In the genomic region with DNA sequence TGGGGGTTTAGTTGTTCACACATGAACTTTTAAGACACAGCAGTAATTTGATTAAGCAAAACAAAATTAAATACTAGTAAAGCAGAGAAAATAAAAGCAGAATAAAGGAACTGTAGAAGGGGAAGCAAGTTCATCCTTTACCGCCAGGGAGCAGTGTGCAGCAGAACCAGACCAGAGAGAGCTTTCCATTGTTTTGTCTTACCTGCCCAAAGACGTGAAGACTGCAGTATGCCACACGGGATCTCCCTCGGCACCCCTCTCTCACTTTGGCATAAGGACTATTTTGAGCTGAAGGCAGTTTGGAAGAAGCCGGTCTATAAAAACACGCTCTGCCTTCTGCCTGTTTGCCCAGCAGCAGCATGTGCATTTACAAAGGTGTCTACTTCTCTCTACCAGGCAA, we compare ENCODE assay signal across 9 mouse cellular contexts. TPM values are rescaled to one million over a fixed set of nuclear protein-coding genes. Genes with fewer than 3 reads are reported as not detected.
A peak's percentile ranks its signal among the peaks of the same experiment; 100 is the strongest.
DNase-seq lines count a peak whose midpoint lies in the region; ATAC-seq and TF ChIP-seq lines count a peak whose summit lies in the region.
"Not testable (repeated sequence)": the region's sequence is repeated elsewhere in the genome, so short reads cannot be mapped to it uniquely, and the experiment has no call there.
"Had no signal": no experiment of that assay in that cellular context is flagged by ENCODE, and none has a peak within 500 bp of the region (broad histone marks: within the 10 kb centered on the region; RNA-seq: fewer than 3 reads in every experiment).

No protein-coding gene starts in this region.

- not testable (repeated sequence) for ATAC-seq in embryonic facial prominence, embryonic 11.5 days (replicated peaks; ENCODE audit: insufficient number of reproducible peaks, low FRiP score, low TSS enrichment, low read depth)

- H3K9ac ChIP-seq in ES-Bruce4 (ENCODE audit: low read depth, poor library complexity, severe bottlenecking); embryonic facial prominence, embryonic 11.5 days (replicated peaks; ENCODE audit: low read length): not testable (repeated sequence)

- peak; percentile 64 for DNase-seq in brain, embryonic 14.5 days (ENCODE audit: low read depth)
- peak; percentile 26 for DNase-seq in embryonic facial prominence, embryonic 11.5 days (ENCODE audit: low spot score)
- DNase-seq in induced T-regulatory cell, adult 2 months (ENCODE audit: low read depth), result peak; percentile 65
- peak in 1 of 2 experiments; percentile 16 for DNase-seq in layer of hippocampus, adult 2 months (ENCODE audit: low spot score in 2 of 2)
- DNase-seq in lung, postnatal 10 days, result peak; percentile 33
- peak; percentile 46 for DNase-seq in retina, postnatal 1 day

- H3K36me3 ChIP-seq in ES-Bruce4 (ENCODE audit: control insufficient read depth, insufficient read depth, low read length, poor library complexity, severe bottlenecking); embryonic facial prominence, embryonic 11.5 days (replicated peaks; ENCODE audit: control insufficient read depth, insufficient read depth, low read depth, low read length): not testable (repeated sequence)

- H3K9me3 ChIP-seq in ES-Bruce4 (replicated peaks; ENCODE audit: control insufficient read depth, insufficient read depth, low read length, poor library complexity, severe bottlenecking); embryonic facial prominence, embryonic 11.5 days (replicated peaks; ENCODE audit: control insufficient read depth, low read length): not testable (repeated sequence)

- not testable (repeated sequence) for H3K27ac ChIP-seq in ES-Bruce4 (ENCODE audit: insufficient read depth, low read length); embryonic facial prominence, embryonic 11.5 days (replicated peaks; ENCODE audit: low read depth, low read length); layer of hippocampus, adult 2 months

- H3K4me1 ChIP-seq in ES-Bruce4 (ENCODE audit: control insufficient read depth, insufficient read depth, low read length); embryonic facial prominence, embryonic 11.5 days (ENCODE audit: control insufficient read depth, insufficient read depth, low read length): not testable (repeated sequence)

- not testable (repeated sequence) for H3K27me3 ChIP-seq in ES-Bruce4 (ENCODE audit: control insufficient read depth, insufficient read depth, low read length, poor library complexity, severe bottlenecking); embryonic facial prominence, embryonic 11.5 days (ENCODE audit: control insufficient read depth, insufficient read depth, low read length)

- 22% methylated on average over 6 of the region's 6 CpGs for WGBS in embryonic facial prominence, embryonic 11.5 days

- TF ChIP-seq EP300 in ES-Bruce4 (IDR thresholded peaks at IDR 0.05; ENCODE audit: insufficient read depth, low read depth, low read length), result not testable (repeated sequence)

- not testable (repeated sequence) for TF ChIP-seq POLR2A in ES-Bruce4 (IDR thresholded peaks at IDR 0.05; ENCODE audit: insufficient read depth, low read length); brain, embryonic 14.5 days (IDR thresholded peaks at IDR 0.05; ENCODE audit: borderline replicate concordance, extremely low read depth, insufficient read depth, insufficient read length, poor library complexity, severe bottlenecking)

- H3K4me2 ChIP-seq in embryonic facial prominence, embryonic 11.5 days (ENCODE audit: low read depth, low read length), result not testable (repeated sequence)

- not testable (repeated sequence) for H3K4me3 ChIP-seq in ES-Bruce4 (ENCODE audit: low read depth, low read length); embryonic facial prominence, embryonic 11.5 days (ENCODE audit: low read depth, low read length); layer of hippocampus, adult 2 months

- TF ChIP-seq CTCF in ES-Bruce4 (IDR thresholded peaks at IDR 0.05; ENCODE audit: low read depth, low read length), result peak; percentile 18
- peak; percentile 48; the same call in 1 of the 2 replicates for TF ChIP-seq CTCF in brain, embryonic 14.5 days (IDR thresholded peaks at IDR 0.05; ENCODE audit: borderline replicate concordance, extremely low read depth, insufficient read depth, insufficient read length)
- peak; percentile 66 for TF ChIP-seq CTCF in layer of hippocampus, adult 2 months (conservative IDR thresholded peaks at IDR 0.05)

RNA-seq across cellular contexts. Expression of a gene that starts 4.4 kb away (rescaled TPM):
- polyA plus RNA-seq in ES-Bruce4 (2011; ENCODE audit: insufficient read depth, insufficient read length, low read depth, missing spikeins), result 46.6 and 48.5 TPM in 2 replicates
- polyA plus RNA-seq in brain, embryonic 14.5 days (2012; rRNA removed), result 38.7 and 53.9 TPM in 2 replicates
- polyA plus RNA-seq in embryonic facial prominence, embryonic 11.5 days (2014; fragmentation: Nextera tagmentation; extraction: Ambion mirVana), result 63.1 and 70.3 TPM in 2 replicates
- 10 to 100 TPM; 25.0 to 27.1 TPM for total RNA-seq in layer of hippocampus, adult 2 months (2021)

RNA-seq across cellular contexts. Expression of a gene that starts 5.1 kb away (rescaled TPM):
- 74.7 and 79.9 TPM in 2 replicates for polyA plus RNA-seq in ES-Bruce4 (2011; ENCODE audit: insufficient read depth, insufficient read length, low read depth, missing spikeins)
- 57.3 and 59.0 TPM in 2 replicates for polyA plus RNA-seq in brain, embryonic 14.5 days (2012; rRNA removed)
- 148 and 153 TPM in 2 replicates for polyA plus RNA-seq in embryonic facial prominence, embryonic 11.5 days (2014; fragmentation: Nextera tagmentation; extraction: Ambion mirVana)
- 10 to 100 TPM; 35.4 to 39.5 TPM for total RNA-seq in layer of hippocampus, adult 2 months (2021)

RNA-seq across cellular contexts. Expression of a gene that starts 13.3 kb away (rescaled TPM):
- not detected in 2 replicates for polyA plus RNA-seq in ES-Bruce4 (2011; ENCODE audit: insufficient read depth, insufficient read length, low read depth, missing spikeins)
- polyA plus RNA-seq in brain, embryonic 14.5 days (2012; rRNA removed), result 0.48 and 1.1 TPM in 2 replicates
- 0.24 TPM in 1 of 2 replicates, not detected in the other for polyA plus RNA-seq in embryonic facial prominence, embryonic 11.5 days (2014; fragmentation: Nextera tagmentation; extraction: Ambion mirVana)
- total RNA-seq in layer of hippocampus, adult 2 months (2021), result 1 to 10 TPM in 1 of 2 experiments, under 1 TPM in 1; 0.25 to 1.0 TPM
- total RNA-seq: gastrocnemius, postnatal 10 days; monocyte, adult 5-6 weeks had no signal

RNA-seq across cellular contexts. Expression of a gene that starts 16.9 kb away (rescaled TPM):
- polyA plus RNA-seq in ES-Bruce4 (2011; ENCODE audit: insufficient read depth, insufficient read length, low read depth, missing spikeins), result 14.7 and 17.7 TPM in 2 replicates
- polyA plus RNA-seq in brain, embryonic 14.5 days (2012; rRNA removed), result 22.7 and 27.7 TPM in 2 replicates
- 36.7 and 37.3 TPM in 2 replicates for polyA plus RNA-seq in embryonic facial prominence, embryonic 11.5 days (2014; fragmentation: Nextera tagmentation; extraction: Ambion mirVana)
- total RNA-seq in layer of hippocampus, adult 2 months (2021), result 10 to 100 TPM; 28.8 to 30.5 TPM
